Mouse (Mus musculus) hindbrain, embryonic 16.5 days (tissue): ENCODE measurements at regions not wholly inside any gene's neighbourhood (a gene's known extent, or its start where the extent isn't known, plus 50 kb on each side); places are given as distances from the start of the nearest gene placed in this dataset.

ENCODE experiments used
- ATAC-seq: fragments of 200-750 bp; cut with Nextera tagmentation; 2 replicates; pipeline ENCODE4 v1.8.0; 2017; ENCODE audit warnings: moderate TSS enrichment, moderate library complexity
- H3K27ac ChIP-seq: fragments of 300-500 bp; sonication (generic); 2 replicates; pipeline ENCODE4 v1.5.1; 2014; ENCODE audit warnings: low read depth, mild to moderate bottlenecking, control low read depth, low read length, moderate library complexity
- H3K27me3 ChIP-seq: fragments of 300-500 bp; sonication (generic); replicated peaks from 2 replicates; pipeline ENCODE4 v1.6.1; 2014; ENCODE audit warnings: low read length; ENCODE audit not compliant: control insufficient read depth, insufficient read depth
- H3K36me3 ChIP-seq: fragments of 300-500 bp; sonication (generic); 2 replicates; pipeline ENCODE4 v1.6.1; 2014; ENCODE audit warnings: mild to moderate bottlenecking, low read length, moderate library complexity, mixed read lengths; ENCODE audit not compliant: control insufficient read depth, insufficient read depth
- H3K4me1 ChIP-seq: fragments of 300-500 bp; sonication (generic); 2 replicates; pipeline ENCODE4 v1.6.1; 2014; ENCODE audit warnings: low read depth, low read length; ENCODE audit not compliant: control insufficient read depth, insufficient read depth
- H3K4me2 ChIP-seq: fragments of 300-500 bp; sonication (generic); 2 replicates; pipeline ENCODE4 v1.6.1; 2014; ENCODE audit warnings: mild to moderate bottlenecking, low read length, control low read depth, moderate library complexity
- H3K4me3 ChIP-seq: fragments of 300-500 bp; sonication (generic); 2 replicates; pipeline ENCODE4 v1.5.1; 2014; ENCODE audit warnings: mild to moderate bottlenecking, low read length, control low read depth, moderate library complexity
- H3K9ac ChIP-seq: fragments of 300-500 bp; sonication (generic); 2 replicates; pipeline ENCODE4 v1.6.1; 2014; ENCODE audit warnings: low read depth, mild to moderate bottlenecking, control low read depth, low read length, moderate library complexity
- H3K9me3 ChIP-seq: fragments of 300-500 bp; sonication (generic); 2 replicates; pipeline ENCODE4 v1.6.1; 2014; ENCODE audit warnings: mild to moderate bottlenecking, low read length, moderate library complexity; ENCODE audit not compliant: control insufficient read depth
- WGBS: fragments of 180-500 bp; shearing (Covaris S2); extraction: QIAGEN DNeasy Blood & Tissue Kit; methylation state at CpG from one replicate; pipeline ENCODE4 v1.1.7; 2014; 5-methylcytosine and 5-hydroxymethylcytosine counted together

DNA sequence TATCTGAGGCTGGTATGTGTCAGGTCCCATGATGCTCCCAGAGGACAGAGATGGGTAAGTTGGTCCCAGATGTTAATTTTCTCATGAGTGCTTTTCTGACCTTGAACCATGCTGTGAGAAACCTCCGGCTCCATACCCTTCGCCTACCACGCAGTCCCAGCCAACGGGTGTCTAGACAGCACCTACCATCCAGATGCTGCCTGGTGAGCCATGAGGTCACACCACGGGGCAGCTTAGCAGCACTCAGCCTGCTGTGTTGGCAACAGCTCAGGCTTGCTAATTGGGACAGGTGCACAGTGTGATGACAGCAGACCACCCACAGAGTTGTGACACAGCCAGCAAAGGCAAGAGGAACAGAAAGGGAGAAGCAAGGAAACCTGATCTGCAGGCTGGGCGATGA lies 122.6 kb downstream of the Adamts1 start:
- Histone ChIP-seq H3K36me3 (no peaks in the 10 kb centered on the region), H3K4me2 (no peak overlapping the region), H3K4me1 (no peaks in the 10 kb centered on the region), H3K4me3 (no peak overlapping the region), H3K9me3 (no peaks in the 10 kb centered on the region), H3K27ac (no peak overlapping the region), H3K9ac (no peak overlapping the region), H3K27me3 (no peaks in the 10 kb centered on the region)
- WGBS, result 36% methylated on average over 6 of the region's 6 CpGs
- ATAC-seq, result peak; percentile 72

DNA sequence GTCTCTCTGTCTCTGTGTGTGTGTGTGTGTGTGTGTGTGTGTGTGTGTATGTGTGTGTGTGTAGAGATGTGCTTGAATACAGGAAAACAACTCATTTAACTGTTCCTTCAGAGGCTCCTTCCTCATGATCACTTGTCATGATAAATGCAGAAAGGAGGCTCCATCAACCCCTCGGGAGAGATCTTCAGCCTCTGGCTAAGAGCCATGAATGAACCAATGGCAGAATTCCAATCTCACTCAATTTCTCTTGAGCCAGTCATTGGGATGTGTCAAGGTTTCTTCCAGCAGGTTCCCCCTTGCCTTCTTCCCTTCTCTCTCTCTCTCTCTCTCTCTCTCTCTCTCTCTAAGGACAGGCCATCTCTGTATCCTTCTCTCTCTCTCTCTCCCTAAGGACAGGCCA lies 124.1 kb downstream of the Adamts1 start:
- Histone ChIP-seq H3K27ac (no peak overlapping the region), H3K9ac (no peak overlapping the region), H3K9me3 (no peaks in the 10 kb centered on the region), H3K4me1 (no peaks in the 10 kb centered on the region), H3K36me3 (no peaks in the 10 kb centered on the region), H3K27me3 (no peaks in the 10 kb centered on the region), H3K4me3 (no peak overlapping the region), H3K4me2 (no peak overlapping the region)
- 21% methylated on average over 1 of the region's 1 CpGs for WGBS
- no peak for ATAC-seq

DNA sequence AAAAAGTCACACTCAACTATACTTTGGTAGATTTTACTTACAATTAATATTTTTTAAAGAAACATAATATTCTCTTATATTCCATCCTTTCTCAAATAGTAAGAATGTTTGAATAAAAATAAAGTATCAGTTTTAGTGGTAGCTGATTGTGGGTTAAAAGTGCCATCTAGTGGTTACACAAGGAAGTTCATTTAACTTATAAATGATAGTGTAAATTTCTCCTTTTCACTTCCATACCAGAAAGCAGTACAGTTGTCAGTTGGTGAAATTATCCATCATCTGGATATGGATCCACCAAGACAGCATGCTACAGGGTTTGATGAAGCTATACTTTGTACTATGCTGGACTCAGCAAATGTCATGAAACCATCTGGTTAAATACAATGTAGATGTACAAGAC lies 124.7 kb downstream of the Adamts1 start:
- Histone ChIP-seq H3K27ac (no peak overlapping the region), H3K9me3 (no peaks in the 10 kb centered on the region), H3K4me1 (no peaks in the 10 kb centered on the region), H3K4me3 (no peak overlapping the region), H3K27me3 (no peaks in the 10 kb centered on the region), H3K4me2 (no peak overlapping the region), H3K36me3 (no peaks in the 10 kb centered on the region), H3K9ac (no peak overlapping the region)
- ATAC-seq, result peak; percentile 58

DNA sequence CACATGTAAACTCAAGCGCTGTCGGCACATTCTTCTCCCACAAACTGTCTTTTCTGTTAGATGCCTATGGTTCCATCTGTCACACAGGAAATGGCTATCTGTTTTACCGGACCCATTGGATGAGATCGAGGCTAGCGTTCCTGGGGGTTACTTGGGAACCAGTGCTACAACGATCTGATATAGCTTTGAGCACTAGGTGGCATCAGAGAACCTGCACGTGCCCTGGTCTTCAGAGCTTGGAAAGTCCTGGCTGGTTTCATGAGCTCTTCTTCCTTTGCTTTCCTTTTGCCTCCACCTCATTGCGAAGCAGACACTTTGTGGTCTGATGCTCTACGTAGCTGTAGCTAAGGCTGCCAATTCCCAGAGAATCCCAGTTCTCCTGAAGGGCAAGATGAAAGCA lies 123.8 kb upstream of the Cyyr1 start:
- no peaks in the 10 kb centered on the region for H3K9me3 ChIP-seq
- H3K36me3 ChIP-seq, result no peaks in the 10 kb centered on the region
- no peak overlapping the region for H3K9ac ChIP-seq
- no peaks in the 10 kb centered on the region for H3K27me3 ChIP-seq
- no peaks in the 10 kb centered on the region for H3K4me1 ChIP-seq
- no peak overlapping the region for H3K27ac ChIP-seq
- H3K4me3 ChIP-seq, result no peak overlapping the region
- peak overlapping the region; percentile 12 for H3K4me2 ChIP-seq
- WGBS, result 26% methylated on average over 9 of the region's 9 CpGs
- 0 out of 2 replicates have a peak, but pooled peaks have one; percentile 52 for ATAC-seq

DNA sequence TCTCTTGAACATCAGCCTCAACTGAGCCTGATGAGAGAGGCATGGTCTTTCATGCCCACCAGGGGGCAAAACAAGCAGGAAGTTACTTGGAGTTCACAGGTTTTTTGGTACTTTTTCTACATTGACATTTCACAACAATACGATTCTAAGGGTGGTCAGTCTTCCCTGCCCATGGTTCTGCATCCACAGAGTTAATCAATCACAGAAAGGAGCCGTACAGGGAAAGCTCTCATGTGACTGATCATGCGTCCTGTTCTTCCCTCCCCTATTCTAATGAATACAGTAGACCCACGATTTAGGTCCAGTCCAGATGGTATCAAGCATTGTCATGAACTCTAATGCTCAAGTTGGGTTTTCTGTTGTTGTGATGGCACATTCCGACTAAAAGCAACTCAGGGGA lies 115.6 kb upstream of the Cyyr1 start:
- Histone ChIP-seq H3K9ac (no peak overlapping the region), H3K4me3 (no peak overlapping the region), H3K4me2 (no peak overlapping the region), H3K9me3 (no peaks in the 10 kb centered on the region), H3K4me1 (no peaks in the 10 kb centered on the region), H3K36me3 (no peaks in the 10 kb centered on the region), H3K27me3 (no peaks in the 10 kb centered on the region), H3K27ac (no peak overlapping the region)
- WGBS, result 78% methylated on average over 5 of the region's 5 CpGs
- ATAC-seq, result no peak

DNA sequence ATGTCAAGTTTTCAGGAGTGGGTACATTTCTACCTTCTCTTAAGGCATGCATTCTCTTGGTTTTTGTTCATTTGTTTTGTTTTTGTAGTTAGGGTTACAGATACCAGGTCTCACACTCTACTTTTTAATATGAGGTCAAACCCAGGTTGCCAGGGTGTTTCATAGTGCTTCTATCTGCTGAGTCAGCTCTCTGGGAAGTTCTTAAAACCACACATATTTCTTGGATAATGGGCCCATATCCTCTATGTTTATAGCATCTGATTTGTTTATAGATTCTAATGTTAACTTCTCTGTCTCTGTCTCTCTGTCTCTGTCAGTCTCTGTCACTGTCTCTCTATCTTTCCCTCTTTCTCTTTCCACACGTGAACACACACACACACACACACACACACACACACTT lies 114.6 kb upstream of the Cyyr1 start:
- no peak for ATAC-seq
- no peaks in the 10 kb centered on the region for H3K9me3 ChIP-seq
- H3K4me3 ChIP-seq, result no peak overlapping the region
- no peak overlapping the region for H3K27ac ChIP-seq
- no peaks in the 10 kb centered on the region for H3K36me3 ChIP-seq
- H3K4me2 ChIP-seq, result no peak overlapping the region
- 76% methylated on average over 1 of the region's 1 CpGs for WGBS
- no peak overlapping the region for H3K9ac ChIP-seq
- H3K4me1 ChIP-seq, result no peaks in the 10 kb centered on the region
- H3K27me3 ChIP-seq, result no peaks in the 10 kb centered on the region

DNA sequence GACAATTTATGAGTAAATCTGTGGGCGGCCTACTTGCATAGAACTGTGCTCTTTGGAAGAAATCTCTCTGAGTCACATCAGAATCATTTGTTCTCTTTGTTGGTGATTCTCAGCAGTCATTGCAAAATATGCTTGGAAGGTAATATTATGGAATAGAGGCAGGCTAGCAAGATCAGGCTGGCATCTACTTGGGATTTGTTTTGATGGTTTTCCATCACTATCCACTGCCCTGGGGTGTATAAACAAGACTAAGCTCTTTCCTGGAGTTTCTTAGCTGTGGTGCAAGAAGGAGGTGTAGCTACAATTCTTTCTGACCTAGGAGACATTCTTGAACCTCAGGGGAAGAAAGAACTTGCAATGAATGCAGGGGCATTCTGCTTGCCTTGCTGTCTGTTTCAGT lies 96.3 kb upstream of the Cyyr1 start:
- Histone ChIP-seq H3K9ac (no peak overlapping the region), H3K27ac (no peak overlapping the region), H3K4me3 (no peak overlapping the region), H3K9me3 (no peaks in the 10 kb centered on the region), H3K4me1 (no peaks in the 10 kb centered on the region), H3K4me2 (no peak overlapping the region), H3K27me3 (no peaks in the 10 kb centered on the region), H3K36me3 (no peaks in the 10 kb centered on the region)
- ATAC-seq, result no peak
- 93% methylated on average over 1 of the region's 1 CpGs for WGBS

DNA sequence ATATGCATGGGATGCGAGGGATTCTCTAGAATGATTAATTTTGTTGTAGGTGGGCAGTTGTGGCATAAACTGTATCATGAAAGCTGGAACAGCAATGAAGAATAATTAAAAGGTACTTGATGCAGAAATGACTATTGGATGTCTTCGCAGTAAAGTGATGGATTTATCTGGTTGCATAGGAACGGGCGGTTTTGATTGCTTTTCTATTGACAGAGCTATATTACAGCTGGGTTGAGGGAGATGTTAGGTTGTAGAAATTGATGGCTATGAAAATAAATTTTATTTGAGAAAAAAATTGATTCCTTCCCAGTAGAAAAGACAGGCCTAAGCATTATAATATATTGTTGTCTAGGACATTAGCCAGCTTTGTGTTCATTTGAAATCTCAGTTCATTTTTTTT lies 87.8 kb upstream of the Cyyr1 start:
- ATAC-seq, result 0 out of 2 replicates have a peak, but pooled peaks have one; percentile 11
- 69% methylated on average over 4 of the region's 4 CpGs for WGBS
- H3K4me2 ChIP-seq, result no peak overlapping the region

DNA sequence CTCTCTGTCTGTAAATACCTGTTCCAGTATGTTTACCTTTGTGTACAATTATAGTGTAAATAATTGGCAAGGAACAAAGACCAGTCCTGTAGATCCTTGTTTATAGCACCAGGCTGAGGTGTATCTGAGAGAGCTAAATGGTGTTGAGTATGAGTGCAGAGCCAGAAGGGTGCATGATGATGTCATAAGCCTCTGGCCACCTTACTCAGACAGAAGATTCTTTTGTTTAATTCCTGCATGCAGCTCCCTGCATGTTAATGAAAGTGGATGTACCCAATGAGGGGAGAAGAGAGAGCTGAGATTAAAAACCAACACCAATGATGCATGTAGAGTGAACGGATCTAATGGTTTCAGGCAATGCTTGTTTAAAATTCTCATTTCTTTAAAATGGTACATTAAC lies 83.9 kb upstream of the Cyyr1 start:
- H3K9me3 ChIP-seq, result no peaks in the 10 kb centered on the region
- no peaks in the 10 kb centered on the region for H3K4me1 ChIP-seq
- no peaks in the 10 kb centered on the region for H3K27me3 ChIP-seq
- no peak overlapping the region for H3K27ac ChIP-seq
- ATAC-seq, result no peak
- H3K9ac ChIP-seq, result no peak overlapping the region
- no peak overlapping the region for H3K4me3 ChIP-seq
- no peak overlapping the region for H3K4me2 ChIP-seq
- WGBS, result 70% methylated on average over 1 of the region's 1 CpGs
- no peaks in the 10 kb centered on the region for H3K36me3 ChIP-seq

More for the DNA sequence above, 87.8 kb upstream of the Cyyr1 start:
- H3K36me3 ChIP-seq, result no peaks in the 10 kb centered on the region
- no peaks in the 10 kb centered on the region for H3K9me3 ChIP-seq
- H3K9ac ChIP-seq, result no peak overlapping the region
- no peaks in the 10 kb centered on the region for H3K27me3 ChIP-seq
- no peaks in the 10 kb centered on the region for H3K4me1 ChIP-seq
- no peak overlapping the region for H3K4me3 ChIP-seq
- H3K27ac ChIP-seq, result no peak overlapping the region

DNA sequence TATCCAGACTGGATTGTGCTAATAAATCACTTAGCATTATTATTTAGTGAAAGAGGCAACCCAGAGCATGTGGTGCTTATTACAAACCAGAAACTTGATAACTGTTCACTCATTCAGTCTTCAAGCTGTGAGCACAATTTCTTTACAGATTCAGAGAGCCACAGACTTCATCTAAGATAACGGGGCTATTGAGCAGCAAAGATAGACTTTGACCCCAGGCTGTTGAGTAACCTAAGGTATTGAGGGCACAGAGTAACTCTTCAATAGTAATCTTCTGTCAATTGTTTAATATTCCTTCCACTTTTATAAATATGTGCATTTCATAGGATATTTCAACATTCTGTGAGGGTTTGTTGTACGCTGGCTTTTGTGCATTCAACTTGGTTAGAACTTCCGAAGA lies 76.5 kb upstream of the Cyyr1 start:
- H3K4me1 ChIP-seq, result no peaks in the 10 kb centered on the region
- H3K36me3 ChIP-seq, result no peaks in the 10 kb centered on the region
- H3K27me3 ChIP-seq, result no peaks in the 10 kb centered on the region
- no peak overlapping the region for H3K4me2 ChIP-seq
- ATAC-seq, result no peak
- 88% methylated on average over 3 of the region's 3 CpGs for WGBS
- no peak overlapping the region for H3K9ac ChIP-seq
- no peaks in the 10 kb centered on the region for H3K9me3 ChIP-seq
- H3K4me3 ChIP-seq, result no peak overlapping the region
- no peak overlapping the region for H3K27ac ChIP-seq
